Mouse (Mus musculus): ENCODE results near the gene Clca1. TPM values are rescaled to one million over a fixed set of nuclear protein-coding genes. Genes with fewer than 3 reads are reported as not detected.
"Not testable (repeated sequence)": the region's sequence is repeated elsewhere in the genome, so short reads cannot be mapped to it uniquely, and the experiment has no call there.

Gene Clca1
- polyA plus RNA-seq (2012; rRNA removed), result not detected in 2 replicates

- H3K4me3 ChIP-seq (replicated peaks; ENCODE audit: insufficient read depth, low read depth, low read length), result no peak within 1 kb of the TSS
- no peaks in the 10 kb centered on the region for H3K4me1 ChIP-seq (ENCODE audit: control insufficient read depth, insufficient read depth, low read length)
- H3K27me3 ChIP-seq (ENCODE audit: control insufficient read depth, insufficient read depth, low read length), result no peaks in the 10 kb centered on the region
- DNase-seq, result no peak
- H3K27ac ChIP-seq (ENCODE audit: insufficient read depth, low read length), result no peak within 1 kb of the TSS
- no peak for TF ChIP-seq POLR2A (IDR thresholded peaks at IDR 0.05; ENCODE audit: borderline replicate concordance, insufficient read depth, low read length)
- TF ChIP-seq CTCF (IDR thresholded peaks at IDR 0.05; ENCODE audit: borderline replicate concordance, insufficient read depth, low read depth, low read length), result no peak
Measured at GRCm38 (mm10) chr3:145032676-145033075, at the start of gene Clca1. Gene Clca1, minus strand, starts transcription at chr3:145032776.

- no peak overlapping the region for H3K4me3 ChIP-seq (replicated peaks; ENCODE audit: insufficient read depth, low read depth, low read length)
- TF ChIP-seq CTCF (IDR thresholded peaks at IDR 0.05; ENCODE audit: borderline replicate concordance, insufficient read depth, low read depth, low read length) (no peak), POLR2A (IDR thresholded peaks at IDR 0.05; ENCODE audit: borderline replicate concordance, insufficient read depth, low read length) (no peak)
- H3K27ac ChIP-seq (ENCODE audit: insufficient read depth, low read length), result no peak overlapping the region
- WGBS, result 81% methylated on average over 8 of the region's 8 CpGs
- no peaks in the 10 kb centered on the region for H3K27me3 ChIP-seq (ENCODE audit: control insufficient read depth, insufficient read depth, low read length)
- H3K4me1 ChIP-seq (ENCODE audit: control insufficient read depth, insufficient read depth, low read length), result no peaks in the 10 kb centered on the region
- DNase-seq, result no peak
Measured at GRCm38 (mm10) chr3:145080904-145081303, 48.3 kb upstream of the Clca1 start.

GRCm38 (mm10) chr3:145078405-145078804 is 45.8 kb upstream of the Clca1 start:
- H3K27ac ChIP-seq (ENCODE audit: insufficient read depth, low read length), result no peak overlapping the region
- TF ChIP-seq CTCF (IDR thresholded peaks at IDR 0.05; ENCODE audit: borderline replicate concordance, insufficient read depth, low read depth, low read length) (no peak), POLR2A (IDR thresholded peaks at IDR 0.05; ENCODE audit: borderline replicate concordance, insufficient read depth, low read length) (no peak)
- no peak overlapping the region for H3K4me3 ChIP-seq (replicated peaks; ENCODE audit: insufficient read depth, low read depth, low read length)
- H3K4me1 ChIP-seq (ENCODE audit: control insufficient read depth, insufficient read depth, low read length), result no peaks in the 10 kb centered on the region
- 82% methylated on average over 6 of the region's 6 CpGs for WGBS
- DNase-seq, result no peak
- H3K27me3 ChIP-seq (ENCODE audit: control insufficient read depth, insufficient read depth, low read length), result no peaks in the 10 kb centered on the region

GRCm38 (mm10) chr3:145072339-145072738 is 39.8 kb upstream of the Clca1 start:
- no peak overlapping the region for H3K27ac ChIP-seq (ENCODE audit: insufficient read depth, low read length)
- H3K27me3 ChIP-seq (ENCODE audit: control insufficient read depth, insufficient read depth, low read length), result no peaks in the 10 kb centered on the region
- no peak for DNase-seq
- no peak for TF ChIP-seq CTCF (IDR thresholded peaks at IDR 0.05; ENCODE audit: borderline replicate concordance, insufficient read depth, low read depth, low read length)
- no peak for TF ChIP-seq POLR2A (IDR thresholded peaks at IDR 0.05; ENCODE audit: borderline replicate concordance, insufficient read depth, low read length)
- no peak overlapping the region for H3K4me3 ChIP-seq (replicated peaks; ENCODE audit: insufficient read depth, low read depth, low read length)
- 93% methylated on average over 3 of the region's 3 CpGs for WGBS
- no peaks in the 10 kb centered on the region for H3K4me1 ChIP-seq (ENCODE audit: control insufficient read depth, insufficient read depth, low read length)

GRCm38 (mm10) chr3:145068964-145069363 is 36.4 kb upstream of the Clca1 start:
- no peak for TF ChIP-seq CTCF (IDR thresholded peaks at IDR 0.05; ENCODE audit: borderline replicate concordance, insufficient read depth, low read depth, low read length)
- TF ChIP-seq POLR2A (IDR thresholded peaks at IDR 0.05; ENCODE audit: borderline replicate concordance, insufficient read depth, low read length), result no peak
- WGBS, result 80% methylated on average over 4 of the region's 4 CpGs
- no peaks in the 10 kb centered on the region for H3K4me1 ChIP-seq (ENCODE audit: control insufficient read depth, insufficient read depth, low read length)

GRCm38 (mm10) chr3:145055138-145055537 is 22.6 kb upstream of the Clca1 start:
- H3K4me1 ChIP-seq (ENCODE audit: control insufficient read depth, insufficient read depth, low read length), result not testable (repeated sequence)
- 92% methylated on average over 3 of the region's 3 CpGs for WGBS

More at GRCm38 (mm10) chr3:145068964-145069363, 36.4 kb upstream of the Clca1 start:
- Histone ChIP-seq H3K4me3 (replicated peaks; ENCODE audit: insufficient read depth, low read depth, low read length) (no peak overlapping the region), H3K27me3 (ENCODE audit: control insufficient read depth, insufficient read depth, low read length) (no peaks in the 10 kb centered on the region), H3K27ac (ENCODE audit: insufficient read depth, low read length) (no peak overlapping the region)
- DNase-seq, result no peak

GRCm38 (mm10) chr3:145049820-145050219 is 17.2 kb upstream of the Clca1 start:
- no peak overlapping the region for H3K4me3 ChIP-seq (replicated peaks; ENCODE audit: insufficient read depth, low read depth, low read length)
- no peaks in the 10 kb centered on the region for H3K27me3 ChIP-seq (ENCODE audit: control insufficient read depth, insufficient read depth, low read length)
- WGBS, result 80% methylated on average over 3 of the region's 3 CpGs
- no peak overlapping the region for H3K27ac ChIP-seq (ENCODE audit: insufficient read depth, low read length)
- H3K4me1 ChIP-seq (ENCODE audit: control insufficient read depth, insufficient read depth, low read length), result peaks cover 2% of the 10 kb centered on the region; the same call in 1 of the 2 replicates
- DNase-seq, result no peak
- TF ChIP-seq POLR2A (IDR thresholded peaks at IDR 0.05; ENCODE audit: borderline replicate concordance, insufficient read depth, low read length) (no peak), CTCF (IDR thresholded peaks at IDR 0.05; ENCODE audit: borderline replicate concordance, insufficient read depth, low read depth, low read length) (no peak)

More at GRCm38 (mm10) chr3:145055138-145055537, 22.6 kb upstream of the Clca1 start:
- not testable (repeated sequence) for DNase-seq; H3K4me3 ChIP-seq (replicated peaks; ENCODE audit: insufficient read depth, low read depth, low read length); H3K27ac ChIP-seq (ENCODE audit: insufficient read depth, low read length); H3K27me3 ChIP-seq (ENCODE audit: control insufficient read depth, insufficient read depth, low read length)

- no peaks in the 10 kb centered on the region for H3K4me1 ChIP-seq (ENCODE audit: control insufficient read depth, insufficient read depth, low read length)
- no peak for TF ChIP-seq CTCF (IDR thresholded peaks at IDR 0.05; ENCODE audit: borderline replicate concordance, insufficient read depth, low read depth, low read length)
- no peak for TF ChIP-seq POLR2A (IDR thresholded peaks at IDR 0.05; ENCODE audit: borderline replicate concordance, insufficient read depth, low read length)
- no peak for DNase-seq
- 66% methylated on average over 3 of the region's 3 CpGs for WGBS
- H3K4me3 ChIP-seq (replicated peaks; ENCODE audit: insufficient read depth, low read depth, low read length), result no peak overlapping the region
- H3K27ac ChIP-seq (ENCODE audit: insufficient read depth, low read length), result no peak overlapping the region
- no peaks in the 10 kb centered on the region for H3K27me3 ChIP-seq (ENCODE audit: control insufficient read depth, insufficient read depth, low read length)
Measured at GRCm38 (mm10) chr3:145038813-145039212, 6.2 kb upstream of the Clca1 start.

All from cerebellum, adult 2 months (tissue).